Mouse (Mus musculus) hindbrain, embryonic 11.5 days (tissue): Measurements from ENCODE around the gene Msl2. TPM values are rescaled to one million over a fixed set of nuclear protein-coding genes. Genes with fewer than 3 reads are reported as not detected.
A peak's percentile ranks its signal among the peaks of the same experiment; 100 is the strongest.

ENCODE experiments used
- ATAC-seq: fragments of 200-750 bp; cut with Nextera tagmentation; 2 replicates; pipeline ENCODE4 v1.8.0; 2017; ENCODE audit warnings: mild to moderate bottlenecking, moderate TSS enrichment, moderate library complexity; ENCODE audit not compliant: low FRiP score
- DNase-seq: peaks from one replicate; pipeline ENCODE4 v3.0.0-alpha.2; 2015; ENCODE audit warnings: low spot score
- H3K27ac ChIP-seq: fragments of 300-500 bp; sonication (generic); 2 replicates; pipeline ENCODE4 v1.5.1; 2014; ENCODE audit warnings: mild to moderate bottlenecking, low read depth, low read length
- H3K27me3 ChIP-seq: fragments of 300-500 bp; sonication (generic); 2 replicates; pipeline ENCODE4 v1.6.1; 2014; ENCODE audit warnings: mild to moderate bottlenecking, low read length, moderate library complexity, mixed read lengths; ENCODE audit not compliant: control insufficient read depth, insufficient read depth
- H3K36me3 ChIP-seq: fragments of 300-500 bp; sonication (generic); 2 replicates; pipeline ENCODE4 v1.6.1; 2014; ENCODE audit warnings: mild to moderate bottlenecking, low read length, moderate library complexity, mixed read lengths; ENCODE audit not compliant: control insufficient read depth, insufficient read depth
- H3K4me1 ChIP-seq: fragments of 300-500 bp; sonication (generic); replicated peaks from 2 replicates; pipeline ENCODE4 v1.6.1; 2014; ENCODE audit warnings: low read length, mixed read lengths; ENCODE audit not compliant: control insufficient read depth, insufficient read depth
- H3K4me2 ChIP-seq: fragments of 300-500 bp; sonication (generic); replicated peaks from 2 replicates; pipeline ENCODE4 v1.6.1; 2014; ENCODE audit warnings: mild to moderate bottlenecking, low read depth, low read length
- H3K4me3 ChIP-seq: fragments of 300-500 bp; sonication (generic); 2 replicates; pipeline ENCODE4 v1.5.1; 2014; ENCODE audit warnings: low read depth, low read length
- H3K9ac ChIP-seq: fragments of 300-500 bp; sonication (generic); 2 replicates; pipeline ENCODE4 v1.6.1; 2014; ENCODE audit warnings: low read depth, low read length
- H3K9me3 ChIP-seq: fragments of 300-500 bp; sonication (generic); 2 replicates; pipeline ENCODE4 v1.6.1; 2016; ENCODE audit warnings: low read length; ENCODE audit not compliant: control insufficient read depth
- WGBS: fragments of 180-500 bp; shearing (Covaris S2); extraction: QIAGEN DNeasy Blood & Tissue Kit; methylation state at CpG from one replicate; pipeline ENCODE4 v1.1.7; 2014; 5-methylcytosine and 5-hydroxymethylcytosine counted together
- polyA plus RNA-seq: library from polyadenylated mRNA; unstranded; fragments of >200 nt; fragmentation: Nextera tagmentation; extraction: Ambion mirVana; gene quantifications from 2 replicates; pipeline ENCODE4 v1.2.1, GENCODE M21; 2014

Msl2 gene
- polyA plus RNA-seq, 1 experiment from 2014 or later: 6.7 TPM

DNA sequence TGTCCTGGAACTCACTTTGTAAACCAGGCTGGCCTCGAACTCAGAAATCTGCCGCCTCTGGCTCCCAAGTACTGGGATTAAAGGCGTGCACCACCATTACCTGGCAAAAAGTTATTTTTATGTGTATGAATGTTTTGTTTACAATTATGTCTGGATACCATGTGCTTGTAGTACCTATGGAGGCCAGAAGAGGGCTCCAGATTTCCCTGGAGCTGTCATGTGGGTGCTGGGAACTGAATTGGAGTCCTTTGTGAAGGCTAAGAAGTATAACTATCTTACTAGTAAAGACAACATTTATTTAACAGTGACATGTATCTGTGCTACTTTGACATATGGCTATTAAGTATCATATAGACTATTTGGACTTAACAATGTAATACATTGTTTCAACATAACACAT is 4.1 kb upstream of the Msl2 start:
- Histone ChIP-seq H3K9me3 (no peaks in the 10 kb centered on the region), H3K4me3 (no peak overlapping the region), H3K27me3 (no peaks in the 10 kb centered on the region), H3K4me2 (no peak overlapping the region), H3K36me3 (no peaks in the 10 kb centered on the region), H3K27ac (no peak overlapping the region), H3K4me1 (no peaks in the 10 kb centered on the region), H3K9ac (no peak overlapping the region)
- ATAC-seq (no peak), DNase-seq (no peak)
- WGBS: 94% methylated on average over 3 of the region's 3 CpGs

DNA sequence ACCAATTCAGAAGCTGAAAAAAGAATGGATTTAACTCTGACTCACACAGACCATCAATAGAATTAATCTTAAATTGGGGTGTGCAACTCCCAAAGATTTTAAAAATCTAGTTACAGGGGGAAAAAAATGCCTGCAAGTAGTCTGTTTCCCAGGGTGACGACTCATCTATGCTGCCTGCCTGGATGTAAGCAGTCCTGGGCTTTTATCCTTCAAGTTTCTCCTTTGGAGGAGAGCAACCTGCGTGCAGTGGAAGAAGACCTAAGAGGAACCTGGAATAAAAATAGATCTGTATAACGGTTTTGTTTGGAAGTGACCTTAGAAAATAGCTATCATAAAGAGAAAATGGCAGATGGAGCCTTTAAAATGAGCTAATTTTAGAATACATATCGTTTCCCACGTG is 1.4 kb upstream of the Msl2 start:
- Histone ChIP-seq H3K4me3 (no peak overlapping the region), H3K4me2 (no peak overlapping the region)

DNA sequence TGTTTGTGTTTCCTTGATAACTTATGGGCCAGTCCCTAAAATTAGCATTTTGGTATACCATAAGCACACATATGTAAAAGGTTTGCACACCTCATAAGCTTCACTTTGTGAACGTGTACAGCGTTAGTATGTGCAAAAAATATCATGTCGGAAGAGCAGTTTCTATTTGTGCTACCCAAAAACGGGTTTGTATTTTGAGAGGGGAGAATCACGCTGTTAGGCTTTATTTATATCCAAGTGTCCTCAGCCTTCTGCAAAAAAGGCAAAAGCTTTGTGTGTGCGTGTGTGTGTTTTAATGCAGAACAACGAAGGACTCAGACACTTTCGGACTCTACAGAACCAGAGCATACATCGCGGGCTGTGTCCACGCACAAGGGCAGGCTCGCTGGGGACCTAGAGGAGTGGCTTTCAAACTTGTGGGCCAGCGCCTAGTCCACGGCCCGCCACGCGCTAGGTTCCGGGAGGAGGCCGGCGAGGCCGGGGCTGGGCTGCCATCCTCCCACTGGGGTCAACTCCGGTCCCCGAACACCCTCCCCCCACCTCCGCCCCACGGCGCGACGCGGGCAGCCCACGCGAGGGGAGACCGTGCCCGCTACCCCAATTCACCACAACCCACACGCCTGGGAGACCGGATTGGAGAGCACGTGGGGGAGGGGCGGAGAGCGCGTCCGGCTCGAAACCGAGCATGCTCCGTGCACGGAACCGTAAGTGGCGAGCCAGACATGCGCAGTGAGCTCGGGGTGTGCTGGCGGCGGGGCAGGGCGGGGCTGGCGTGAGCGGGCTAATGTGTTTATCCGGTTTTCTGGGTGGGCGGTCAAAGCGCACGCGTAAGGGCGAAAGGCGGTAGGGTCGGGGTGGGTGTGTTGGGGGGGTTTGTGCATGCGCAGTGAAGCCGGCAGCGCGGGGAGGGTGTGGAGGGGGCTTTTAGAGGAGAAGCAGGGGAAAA is 587 bp upstream of the Msl2 start:
- H3K4me1 ChIP-seq: no peaks in the 10 kb centered on the region
- 2% methylated on average over 59 of the region's 65 CpGs for WGBS
- peak; percentile 93 for ATAC-seq
- peak; percentile 98 for DNase-seq
- H3K36me3 ChIP-seq: no peaks in the 10 kb centered on the region
- no peaks in the 10 kb centered on the region for H3K27me3 ChIP-seq
- H3K27ac ChIP-seq: peak overlapping the region; percentile 99
- H3K9ac ChIP-seq: peak overlapping the region; percentile 85
- H3K4me2 ChIP-seq: peak overlapping the region; percentile 61
- no peaks in the 10 kb centered on the region for H3K9me3 ChIP-seq
- H3K4me3 ChIP-seq: peak overlapping the region; percentile 95

More for the DNA sequence above, 1.4 kb upstream of the Msl2 start:
- no peaks in the 10 kb centered on the region for H3K9me3 ChIP-seq
- 61% methylated on average over 5 of the region's 5 CpGs for WGBS
- DNase-seq: no peak
- no peak overlapping the region for H3K27ac ChIP-seq
- no peaks in the 10 kb centered on the region for H3K27me3 ChIP-seq
- H3K36me3 ChIP-seq: no peaks in the 10 kb centered on the region
- no peaks in the 10 kb centered on the region for H3K4me1 ChIP-seq
- no peak overlapping the region for H3K9ac ChIP-seq
- no peak for ATAC-seq

DNA sequence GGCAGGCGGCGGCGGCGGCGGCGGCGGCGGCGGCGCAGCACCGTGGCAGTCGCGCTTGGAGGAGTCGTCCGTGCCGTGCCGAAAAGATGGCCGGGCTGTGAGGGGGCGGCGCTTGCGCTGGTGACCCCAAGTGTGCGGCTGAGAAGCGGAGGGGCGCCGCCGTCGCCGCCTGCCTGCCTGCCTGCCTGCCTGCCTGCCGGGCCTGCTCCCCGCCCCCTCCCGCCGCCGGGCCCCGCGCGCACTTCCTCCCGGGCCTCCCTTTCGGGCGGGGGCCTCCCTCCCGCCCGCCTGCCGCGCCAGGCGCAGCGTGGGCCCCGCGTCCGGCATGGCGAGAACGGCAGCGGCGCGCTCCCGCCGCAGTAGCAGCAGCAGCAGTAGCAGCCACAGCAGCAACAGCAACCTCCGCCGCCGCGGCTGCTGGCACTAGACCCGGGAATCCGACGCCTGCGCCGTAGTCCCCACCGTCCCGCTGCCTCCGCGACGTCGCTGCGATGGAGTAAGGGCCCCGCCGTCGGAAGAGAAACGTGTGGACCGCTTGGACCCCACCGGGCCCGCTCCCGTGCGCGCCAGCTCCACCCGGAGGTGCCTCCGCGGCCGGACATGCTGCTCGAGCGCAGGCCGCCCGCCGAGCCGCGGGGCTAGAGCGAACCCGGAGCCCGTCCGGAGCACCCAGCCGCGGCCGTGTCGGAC is 576 bp downstream of the Msl2 start:
- WGBS: under 1% methylated on average over 70 of the region's 100 CpGs
- Histone ChIP-seq H3K27me3 (no peaks in the 10 kb centered on the region), H3K9ac (peak overlapping the region; percentile 99), H3K9me3 (no peaks in the 10 kb centered on the region), H3K27ac (peak overlapping the region; percentile 99), H3K4me1 (peaks cover 2% of the 10 kb centered on the region; the same call in 1 of the 2 replicates), H3K4me2 (peak overlapping the region; percentile 82), H3K4me3 (peak overlapping the region; percentile 95), H3K36me3 (no peaks in the 10 kb centered on the region)
- DNase-seq (peak; percentile 78), ATAC-seq (peak; percentile 77)

DNA sequence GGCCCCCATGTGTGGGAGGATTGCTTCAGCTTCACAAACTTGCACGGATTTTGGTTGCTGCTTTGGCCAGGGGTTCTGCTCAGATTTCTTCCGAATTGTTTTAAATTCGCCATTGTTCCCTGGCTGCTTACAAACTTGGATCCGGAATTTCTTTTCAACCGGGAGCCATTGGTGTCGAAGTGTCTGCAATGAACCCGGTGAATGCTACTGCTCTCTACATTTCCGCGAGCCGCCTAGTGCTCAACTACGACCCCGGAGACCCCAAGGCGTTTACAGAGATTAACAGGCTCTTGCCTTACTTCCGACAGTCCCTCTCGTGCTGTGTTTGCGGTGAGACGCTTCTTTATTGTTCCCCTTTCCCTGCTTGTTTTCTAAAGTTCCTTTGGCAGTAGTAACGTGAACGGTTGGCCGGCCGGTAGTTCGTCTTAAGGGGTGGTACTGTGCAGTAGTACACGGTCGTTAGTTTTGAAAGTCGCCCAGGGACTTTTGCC is 1.2 kb downstream of the Msl2 start:
- H3K4me3 ChIP-seq: peak overlapping the region; percentile 95
- no peaks in the 10 kb centered on the region for H3K9me3 ChIP-seq
- ATAC-seq: no peak
- H3K27ac ChIP-seq: peak overlapping the region; percentile 99
- peak overlapping the region; percentile 99 for H3K9ac ChIP-seq
- no peaks in the 10 kb centered on the region for H3K27me3 ChIP-seq
- H3K4me1 ChIP-seq: peaks cover 2% of the 10 kb centered on the region; the same call in 1 of the 2 replicates
- no peaks in the 10 kb centered on the region for H3K36me3 ChIP-seq
- H3K4me2 ChIP-seq: peak overlapping the region; percentile 82
- peak; percentile 59 for DNase-seq
- under 1% methylated on average over 25 of the region's 25 CpGs for WGBS

GRCm38 (mm10) chr9:101075694-101076093 is 1.8 kb downstream of the Msl2 start:
- DNase-seq (peak; percentile 26), ATAC-seq (no peak)
- H3K4me1 ChIP-seq: peaks cover 2% of the 10 kb centered on the region; the same call in 1 of the 2 replicates
- H3K9me3 ChIP-seq: no peaks in the 10 kb centered on the region
- WGBS: under 1% methylated on average over 8 of the region's 8 CpGs
- no peaks in the 10 kb centered on the region for H3K27me3 ChIP-seq
- H3K36me3 ChIP-seq: no peaks in the 10 kb centered on the region
- H3K9ac ChIP-seq: peak overlapping the region; percentile 99
- H3K27ac ChIP-seq: no peak overlapping the region
- H3K4me3 ChIP-seq: peak overlapping the region; percentile 95
- peak overlapping the region; percentile 82 for H3K4me2 ChIP-seq

GRCm38 (mm10) chr9:101076095-101076875 is 2.4 kb downstream of the Msl2 start:
- DNase-seq (peak; percentile 36), ATAC-seq (no peak)
- WGBS: 2% methylated on average over 18 of the region's 18 CpGs
- no peaks in the 10 kb centered on the region for H3K27me3 ChIP-seq
- H3K9ac ChIP-seq: peak overlapping the region; percentile 99
- H3K27ac ChIP-seq: no peak overlapping the region
- H3K9me3 ChIP-seq: no peaks in the 10 kb centered on the region
- H3K4me2 ChIP-seq: peak overlapping the region; percentile 82
- peak overlapping the region; percentile 95 for H3K4me3 ChIP-seq
- no peaks in the 10 kb centered on the region for H3K36me3 ChIP-seq
- peaks cover 2% of the 10 kb centered on the region; the same call in 1 of the 2 replicates for H3K4me1 ChIP-seq

- DNase-seq: no peak
- H3K9ac ChIP-seq: peak overlapping the region; percentile 99; the same call in 1 of the 2 replicates
These were observed 3.6 kb downstream of the Msl2 start for GRCm38 (mm10) chr9:101077486-101077885.

More at GRCm38 (mm10) chr9:101077486-101077885, 3.6 kb downstream of the Msl2 start:
- no peak overlapping the region for H3K27ac ChIP-seq
- peaks cover 2% of the 10 kb centered on the region; the same call in 1 of the 2 replicates for H3K4me1 ChIP-seq
- no peak for ATAC-seq
- H3K4me3 ChIP-seq: peak overlapping the region; percentile 95
- peak overlapping the region; percentile 82 for H3K4me2 ChIP-seq
- H3K27me3 ChIP-seq: no peaks in the 10 kb centered on the region
- H3K9me3 ChIP-seq: no peaks in the 10 kb centered on the region
- no peaks in the 10 kb centered on the region for H3K36me3 ChIP-seq
